Mouse (Mus musculus) kidney, postnatal 14 days (tissue): ENCODE data around the gene Wfikkn2.
A peak's percentile ranks its signal among the peaks of the same experiment; 100 is the strongest.

ENCODE experiments used
- DNase-seq: peaks from one replicate; pipeline ENCODE4 v3.0.0; 2022; ENCODE audit warnings: mixed read lengths

The Wfikkn2 gene

DNA sequence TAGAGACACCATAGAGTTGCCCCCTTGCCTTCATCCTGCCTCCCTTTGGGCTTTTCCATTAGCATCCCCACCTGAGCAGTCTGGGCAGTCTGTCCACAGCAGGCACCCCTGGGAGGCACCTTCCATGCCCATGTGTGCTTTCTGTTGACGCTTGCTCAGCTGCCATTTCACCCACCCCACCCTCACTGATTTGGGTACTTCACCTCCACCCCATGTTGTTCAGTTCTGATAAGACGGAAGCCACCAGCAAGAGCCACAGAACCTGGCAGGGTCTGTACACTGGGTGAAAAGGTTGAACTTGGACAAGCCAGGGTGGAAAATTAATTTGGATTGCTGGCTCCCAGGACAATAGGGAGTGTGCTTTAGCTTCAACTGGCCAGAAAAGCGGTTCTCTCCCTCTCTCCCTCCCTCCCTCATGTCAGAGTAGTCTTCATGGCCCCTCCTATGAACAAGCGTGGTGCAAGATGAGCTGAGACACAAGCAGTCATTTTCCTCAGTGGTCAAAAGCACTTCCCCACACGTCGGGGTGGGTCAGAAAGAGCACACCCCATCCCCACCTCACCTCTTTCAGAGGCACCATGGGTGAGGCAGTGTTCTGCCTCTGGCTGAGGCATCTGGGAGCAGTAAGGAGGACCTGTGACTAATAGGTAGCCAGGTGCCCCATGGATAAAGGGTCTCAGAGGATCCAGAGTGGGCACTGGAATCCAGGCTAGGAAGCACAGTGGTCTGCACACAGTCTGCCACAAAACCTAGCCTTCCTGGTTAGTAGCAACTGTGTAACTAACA lies 16.0 kb upstream of the Wfikkn2 start:
- DNase-seq = no peak

DNA sequence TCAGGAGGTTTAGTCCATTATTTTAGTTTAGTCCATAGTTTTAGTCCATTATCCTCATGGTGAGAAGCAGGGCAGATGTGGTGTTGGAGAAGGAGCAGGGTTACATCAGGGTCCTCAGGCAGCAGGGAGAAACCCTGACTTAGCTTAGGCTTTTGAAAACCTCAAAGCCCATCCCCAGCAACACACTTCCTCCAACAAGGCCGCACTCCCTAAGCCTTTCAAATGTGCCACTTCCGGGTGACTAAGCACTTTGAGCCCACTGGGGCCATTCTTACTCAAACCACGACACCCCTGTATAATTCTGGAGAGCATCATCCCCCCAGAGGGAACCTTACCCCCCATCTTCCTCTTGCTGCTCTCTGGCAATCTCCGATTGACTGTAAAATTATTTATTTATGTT lies 14.0 kb upstream of the Wfikkn2 start:
- DNase-seq = no peak

DNA sequence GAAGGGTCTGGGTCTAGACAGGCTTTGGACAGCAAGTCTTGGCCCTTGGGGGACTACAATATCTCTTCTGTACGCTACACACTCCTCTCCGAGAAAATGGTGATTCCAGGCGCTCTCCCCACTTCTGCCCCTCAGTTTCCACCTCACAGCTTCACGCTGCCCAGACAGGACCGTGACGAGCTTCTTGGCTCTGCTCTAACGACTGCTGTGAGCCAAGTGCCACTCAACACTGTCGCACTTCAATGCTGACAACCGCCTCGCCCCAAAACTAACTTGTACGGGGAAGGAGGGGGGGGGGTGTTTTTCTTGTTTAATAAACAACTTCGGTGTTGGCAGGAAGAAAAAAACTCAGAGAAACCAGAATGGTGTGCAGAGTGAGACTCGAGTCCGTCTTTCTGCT lies 12.2 kb upstream of the Wfikkn2 start:
- DNase-seq = no peak

DNA sequence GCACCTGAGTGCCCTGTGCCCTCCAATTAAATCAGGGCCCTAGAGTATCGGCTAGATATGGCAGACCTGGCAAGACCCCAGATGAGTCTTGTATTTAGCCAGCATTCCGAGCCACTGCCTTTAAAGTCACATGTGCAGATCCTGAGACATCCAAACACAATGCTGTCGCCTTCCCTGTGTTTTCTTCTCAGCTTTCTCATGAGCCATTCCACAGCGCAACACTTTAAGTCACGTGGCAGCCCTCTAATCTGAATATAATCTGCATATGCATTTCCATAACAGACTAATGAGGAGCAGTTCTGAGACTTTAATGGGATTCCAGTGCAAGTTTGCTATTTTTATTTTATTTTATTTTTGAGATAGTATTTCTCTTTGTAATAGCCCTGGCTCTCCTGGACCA lies 9.9 kb upstream of the Wfikkn2 start:
- no peak for DNase-seq

DNA sequence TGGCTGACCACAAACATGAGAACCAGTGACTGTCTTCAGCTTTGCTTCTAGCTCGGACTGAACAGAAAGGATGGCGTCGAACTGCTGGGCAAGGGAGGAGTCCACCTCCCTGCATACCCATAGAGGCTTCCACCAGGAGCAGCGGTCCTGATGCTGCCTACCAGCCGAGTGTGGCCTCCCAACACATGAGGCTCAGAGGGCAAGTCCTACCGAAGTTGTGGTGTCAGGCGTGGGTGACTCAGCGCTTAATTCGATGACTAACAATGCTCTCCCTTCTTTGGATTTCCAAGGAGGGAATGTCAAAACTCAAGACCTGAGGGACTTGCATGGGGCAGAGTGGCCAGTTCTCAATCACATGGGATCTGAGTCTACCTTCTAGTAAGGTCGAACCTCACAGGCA lies 7.9 kb upstream of the Wfikkn2 start:
- no peak for DNase-seq

DNA sequence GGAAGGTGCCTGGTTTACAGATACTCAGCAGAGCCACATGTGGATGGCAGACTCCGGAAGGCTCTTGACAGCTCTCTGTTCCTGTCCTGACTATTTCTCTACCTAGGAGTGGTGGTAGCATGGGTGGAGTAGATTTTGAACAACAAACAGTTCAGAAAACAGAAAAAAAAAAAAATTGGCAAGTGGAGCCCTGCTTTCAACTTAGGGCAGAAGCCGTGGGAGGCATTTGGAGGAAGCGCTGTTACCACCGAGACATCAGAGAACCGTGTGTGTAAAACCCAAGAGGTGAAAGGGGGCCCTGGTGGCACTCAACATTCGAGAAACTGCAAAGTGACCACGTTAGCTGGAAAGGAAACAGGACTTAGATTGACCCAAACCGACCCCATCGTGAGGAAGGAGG lies 7.4 kb upstream of the Wfikkn2 start:
- DNase-seq = no peak

DNA sequence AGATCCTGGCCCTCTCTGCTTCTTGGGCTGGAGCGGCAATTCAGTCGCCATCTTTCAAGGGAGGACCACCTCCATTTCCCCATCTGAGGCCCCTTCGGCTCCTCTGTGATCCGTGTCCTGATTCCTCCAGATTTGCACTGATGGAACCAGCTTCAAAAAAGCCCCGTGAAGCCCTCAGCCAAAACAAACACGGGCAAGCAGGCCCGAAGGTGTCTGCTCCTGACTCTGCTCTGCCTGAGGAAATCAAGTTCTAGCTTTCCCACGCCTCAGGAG lies 920 bp upstream of the Wfikkn2 start:
- no peak for DNase-seq

DNA sequence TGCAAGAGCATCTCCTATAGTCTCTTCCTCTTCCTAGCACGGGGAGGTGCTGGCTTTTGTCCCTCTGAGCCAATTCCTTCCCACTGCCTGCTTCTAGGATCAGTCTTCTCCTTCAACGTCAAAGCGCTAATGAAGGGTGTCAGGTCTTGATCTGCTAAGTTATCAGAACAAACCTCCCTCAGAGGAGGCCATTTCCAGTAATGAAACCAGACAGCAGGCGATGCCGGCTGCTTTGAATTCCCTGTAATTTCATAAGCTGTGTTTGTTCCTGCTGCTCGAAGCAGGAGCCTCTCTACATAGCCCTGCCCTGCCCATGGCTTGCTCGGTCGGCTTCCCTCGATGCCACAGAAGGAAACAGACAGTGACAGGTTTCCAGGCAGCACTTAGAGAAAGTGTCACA lies 1.4 kb downstream of the Wfikkn2 start:
- no peak for DNase-seq

DNA sequence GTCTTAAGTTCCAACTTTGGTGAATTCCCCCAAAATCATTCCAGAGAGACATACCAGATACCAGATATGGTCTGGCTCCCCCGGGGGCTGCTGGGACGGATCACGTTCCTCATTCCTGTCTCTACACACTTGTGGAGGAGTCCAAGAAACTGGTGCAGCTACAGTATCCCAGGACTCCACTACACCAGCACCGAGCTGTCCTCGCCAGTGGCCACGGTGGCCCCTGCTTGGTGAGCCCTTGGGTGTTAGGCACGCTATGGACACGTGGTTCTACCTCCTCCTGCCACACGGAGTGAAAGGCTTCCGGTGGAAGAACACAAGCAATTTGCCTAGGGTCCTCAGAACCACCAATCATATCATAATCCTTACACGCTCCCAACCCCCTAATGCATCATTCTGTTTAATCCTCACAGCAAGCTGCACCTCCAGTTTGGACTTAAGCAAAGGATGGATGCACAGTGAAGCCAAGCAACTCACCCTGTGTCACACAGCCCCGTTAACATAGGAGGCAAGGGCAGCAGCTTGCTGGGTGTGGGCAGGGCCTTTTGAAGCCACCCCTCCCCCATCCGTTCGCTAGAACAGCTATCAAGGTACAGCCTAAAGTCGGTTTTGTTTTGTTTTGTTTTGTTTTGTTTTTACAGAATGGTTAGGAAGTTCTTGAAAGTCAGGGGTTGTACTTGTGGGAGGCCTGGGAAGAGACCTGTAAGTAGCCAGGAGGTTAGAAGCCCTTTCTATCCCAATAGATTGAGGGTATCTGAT lies 2.2 kb downstream of the Wfikkn2 start:
- DNase-seq = no peak

DNA sequence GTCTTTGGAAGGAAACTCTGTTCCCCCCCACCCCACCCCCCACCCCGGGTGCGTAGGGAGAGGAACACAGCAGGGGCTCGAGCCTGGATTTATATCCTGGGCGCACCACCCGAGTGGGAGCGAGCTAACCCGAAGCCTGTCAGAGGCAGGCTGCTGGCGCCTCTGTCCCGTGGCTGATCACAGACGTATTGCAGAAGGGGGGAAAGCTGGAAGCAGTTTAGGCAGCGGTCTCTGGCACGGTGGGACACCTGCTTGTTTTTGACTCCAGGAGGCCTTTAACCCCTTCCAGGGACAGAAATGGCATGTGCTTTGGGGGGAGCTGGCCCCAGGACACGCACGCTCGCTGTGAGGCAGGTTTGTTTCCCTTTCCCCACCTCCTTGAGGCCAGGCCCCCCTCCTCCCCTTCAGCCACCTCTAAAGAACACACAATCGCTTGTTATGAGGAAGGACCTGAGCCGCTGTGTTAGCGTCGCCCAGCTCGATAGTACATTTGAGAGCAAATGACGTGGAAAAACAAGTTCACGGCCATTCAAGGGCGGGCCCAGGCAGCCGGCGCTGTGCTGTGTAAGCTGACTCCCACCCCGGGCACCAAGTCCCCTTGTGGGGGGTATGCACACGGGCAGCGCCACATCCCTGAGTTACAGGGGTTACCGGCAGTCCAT lies 2.9 kb downstream of the Wfikkn2 start:
- peak; percentile 36 for DNase-seq

DNA sequence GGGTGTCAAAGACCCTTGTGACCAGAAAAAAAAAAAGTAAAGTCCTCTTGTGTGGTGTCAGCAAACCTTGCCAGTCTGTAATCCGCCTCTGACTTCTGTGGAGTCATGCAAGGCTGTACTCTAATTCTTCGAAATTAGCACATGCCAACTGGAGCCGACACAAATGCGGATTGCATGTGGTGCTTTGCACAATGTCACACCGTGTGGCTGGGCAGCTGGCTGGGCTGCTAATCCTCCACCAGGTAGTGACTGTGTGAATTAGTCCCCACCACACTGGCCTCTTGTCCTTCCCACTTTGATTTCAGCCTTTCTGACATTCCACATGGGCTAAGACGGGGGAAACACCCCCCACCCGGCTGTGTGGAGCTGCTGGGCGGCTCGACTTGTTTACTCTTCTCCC lies 6.1 kb downstream of the Wfikkn2 start:
- no peak for DNase-seq

DNA sequence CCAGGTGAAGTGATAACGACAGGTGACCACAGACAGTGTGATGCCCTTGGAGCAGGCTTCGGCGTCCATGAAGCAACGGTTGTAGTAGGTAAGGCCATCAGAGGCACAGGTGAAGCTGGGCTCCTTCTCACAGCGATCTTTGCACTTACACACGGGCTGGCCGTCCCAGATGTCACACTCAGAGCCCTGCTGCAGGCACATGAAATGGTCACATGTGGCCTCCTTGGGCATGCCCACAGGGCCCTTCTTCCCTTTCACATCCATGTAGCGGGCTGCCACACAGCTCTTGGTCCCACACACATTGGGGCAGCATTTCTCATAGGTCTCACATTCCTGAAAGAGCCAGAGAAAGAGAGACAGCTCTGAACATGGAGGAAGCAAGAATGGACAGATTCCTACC lies 7.0 kb downstream of the Wfikkn2 start:
- no peak for DNase-seq

DNA sequence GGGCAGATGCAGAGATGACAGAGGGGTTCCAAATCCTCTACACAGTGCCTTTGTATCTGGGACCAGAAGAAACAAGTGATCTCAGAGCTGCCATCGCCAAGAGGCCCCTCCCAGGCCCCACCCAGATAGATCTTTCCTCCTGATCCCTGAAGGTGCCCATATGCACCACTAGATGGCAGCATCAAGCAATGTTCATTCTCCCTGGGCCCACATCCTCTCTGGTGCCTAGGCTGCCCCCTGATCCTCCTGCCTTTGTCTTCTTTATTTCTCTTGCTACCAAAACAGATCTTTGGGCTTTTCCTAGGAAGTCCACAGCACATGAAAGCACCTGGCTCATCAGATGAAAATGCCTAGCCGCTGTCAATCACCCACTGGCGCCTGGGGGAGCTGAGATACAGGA lies 9.7 kb downstream of the Wfikkn2 start:
- peak; percentile 75 for DNase-seq

DNA sequence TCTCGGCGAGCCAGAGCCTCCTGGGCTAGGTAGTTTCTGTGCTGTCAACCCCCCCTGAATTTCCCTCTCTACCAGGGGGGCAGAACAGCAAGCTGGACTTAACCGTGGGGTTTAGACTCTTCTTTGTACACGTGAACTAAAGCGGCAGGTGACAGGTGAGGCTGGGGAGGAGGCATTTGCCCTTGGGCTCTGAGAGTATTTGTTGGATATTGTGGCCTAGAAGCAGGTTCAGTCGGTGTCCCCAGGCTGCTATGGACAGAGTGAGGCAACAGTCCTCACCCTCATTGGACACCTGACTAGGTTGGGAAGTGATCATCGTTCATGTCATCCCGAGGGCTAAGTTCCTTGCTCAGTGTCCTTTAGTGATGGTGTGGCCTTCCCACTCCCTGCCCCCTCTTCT lies 10.9 kb downstream of the Wfikkn2 start:
- no peak for DNase-seq

DNA sequence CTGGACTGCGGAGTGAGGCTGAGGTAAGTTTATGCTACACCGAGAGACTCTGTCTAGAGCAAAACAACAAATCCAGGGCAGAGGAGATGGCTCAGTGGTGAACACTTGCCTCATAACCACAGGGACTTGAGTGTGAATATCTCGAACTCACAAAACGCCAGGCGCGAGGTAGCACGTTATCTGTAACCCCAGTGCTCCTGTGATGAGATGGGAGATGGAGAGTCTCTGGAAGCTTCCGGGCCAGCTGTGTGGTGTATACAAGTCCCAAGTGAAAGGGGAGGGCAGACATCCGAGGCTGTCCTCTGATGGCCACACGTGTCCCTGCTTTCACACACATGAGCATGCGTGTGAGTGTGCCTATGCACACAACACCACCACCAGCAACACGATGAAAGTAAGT lies 11.4 kb downstream of the Wfikkn2 start:
- no peak for DNase-seq

DNA sequence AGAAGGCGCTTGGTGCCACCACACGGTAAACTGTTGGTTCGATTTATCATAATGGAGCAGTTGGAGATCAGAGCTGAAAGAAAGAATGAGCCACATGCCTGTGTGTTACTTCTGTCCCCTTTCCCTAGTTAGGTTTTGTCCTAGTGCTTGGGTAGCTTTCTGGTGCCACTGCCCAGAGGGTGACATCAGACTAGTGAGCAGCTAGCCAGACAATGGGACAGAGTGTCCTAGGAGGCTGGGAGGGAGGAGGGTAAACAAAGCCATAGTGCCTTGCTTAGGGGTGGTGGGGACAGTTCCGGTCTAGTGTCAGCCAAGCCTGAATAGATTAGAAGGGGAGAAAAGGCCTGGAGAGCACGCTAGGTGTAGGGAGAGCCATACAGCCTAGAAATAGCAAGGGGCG lies 12.4 kb downstream of the Wfikkn2 start:
- no peak for DNase-seq

DNA sequence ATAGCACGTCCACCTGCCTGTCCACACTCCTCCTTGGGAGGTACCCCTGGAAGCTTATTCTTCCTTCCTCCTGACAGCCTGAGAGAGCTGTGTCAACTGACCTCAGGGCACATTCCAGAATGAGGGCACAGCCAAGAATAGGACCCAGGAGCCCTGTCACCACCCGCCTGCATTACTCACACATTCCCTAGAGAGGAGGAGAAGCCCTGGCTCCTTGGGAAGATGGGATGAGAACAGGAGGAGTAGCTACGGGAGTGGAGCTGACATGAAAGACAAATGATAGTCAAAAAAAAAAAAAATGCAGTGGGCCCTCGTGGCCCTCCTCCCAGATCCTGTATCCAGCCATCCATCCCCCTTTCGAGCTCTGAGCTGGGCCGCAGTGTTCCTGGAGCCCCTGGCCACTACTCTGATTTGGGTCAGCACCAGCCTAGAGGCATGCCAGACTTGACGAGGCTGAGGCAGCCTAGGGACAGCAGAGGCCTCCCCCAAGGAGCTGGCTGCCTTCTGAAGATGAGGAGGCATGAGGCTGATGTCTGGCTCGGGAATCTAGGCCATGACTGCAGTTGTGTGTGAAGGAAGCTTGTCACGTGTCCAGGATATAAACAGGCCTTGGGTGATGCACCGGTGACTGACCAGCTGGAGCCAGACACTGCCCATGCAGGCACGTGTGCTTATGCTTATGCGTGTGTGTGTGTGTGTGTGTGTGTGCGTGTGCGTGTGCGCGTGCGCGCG lies 13.8 kb downstream of the Wfikkn2 start:
- DNase-seq = no peak

DNA sequence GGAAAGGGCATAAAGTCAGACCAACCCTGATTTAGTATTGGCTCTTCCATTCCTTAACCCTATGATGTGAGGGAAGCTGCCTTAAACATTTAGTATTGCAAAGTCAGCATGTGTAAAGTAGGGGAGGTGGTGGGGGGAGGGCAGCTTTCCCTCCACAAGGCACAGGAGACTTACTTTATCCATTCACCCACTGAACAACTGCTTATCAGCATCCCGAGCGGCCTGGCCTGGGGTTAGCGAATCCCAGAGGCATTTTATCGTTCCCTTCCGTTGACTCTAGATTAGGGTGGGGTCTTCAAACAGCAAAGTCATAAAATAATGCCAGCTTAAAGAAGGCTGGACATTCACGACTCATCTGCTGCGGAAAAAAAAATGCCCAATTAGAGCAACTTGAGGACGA lies 15.6 kb downstream of the Wfikkn2 start:
- no peak for DNase-seq

DNA sequence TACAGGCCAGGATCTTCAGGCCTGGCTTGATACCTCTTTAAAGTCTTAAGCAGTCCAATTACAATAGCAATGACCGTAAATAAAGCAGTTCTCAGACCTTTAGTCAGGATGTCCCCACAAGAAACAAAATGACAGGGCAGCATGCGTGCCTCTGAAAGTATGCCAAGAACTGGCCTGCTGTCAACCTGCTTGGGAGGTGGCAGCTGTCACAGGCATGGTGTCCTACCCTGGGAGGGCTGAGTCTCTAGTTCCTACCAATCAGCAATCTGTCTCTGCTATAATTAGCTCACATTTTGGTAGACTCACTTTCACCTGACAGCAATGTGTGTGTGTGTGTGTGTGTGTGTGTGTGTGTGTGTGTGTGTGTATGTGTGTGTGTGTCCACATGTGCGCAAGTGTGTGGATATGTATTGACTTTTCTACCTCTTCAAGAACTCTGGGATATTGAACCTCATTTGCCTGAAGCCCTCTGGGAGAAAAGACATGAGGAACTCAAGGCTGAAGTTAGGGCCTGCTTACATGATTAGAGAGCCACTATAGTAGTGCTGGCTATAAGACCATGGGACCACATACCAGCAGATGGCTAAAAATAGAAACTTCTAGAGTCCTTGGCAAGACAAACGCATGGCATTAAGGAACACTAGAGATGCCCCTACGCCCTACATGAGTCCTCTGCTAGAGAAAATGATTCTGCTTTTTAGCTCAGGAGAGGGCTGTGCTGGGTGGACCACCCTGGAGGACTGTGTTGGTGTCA lies 16.4 kb downstream of the Wfikkn2 start:
- peak; percentile 17 for DNase-seq

DNA sequence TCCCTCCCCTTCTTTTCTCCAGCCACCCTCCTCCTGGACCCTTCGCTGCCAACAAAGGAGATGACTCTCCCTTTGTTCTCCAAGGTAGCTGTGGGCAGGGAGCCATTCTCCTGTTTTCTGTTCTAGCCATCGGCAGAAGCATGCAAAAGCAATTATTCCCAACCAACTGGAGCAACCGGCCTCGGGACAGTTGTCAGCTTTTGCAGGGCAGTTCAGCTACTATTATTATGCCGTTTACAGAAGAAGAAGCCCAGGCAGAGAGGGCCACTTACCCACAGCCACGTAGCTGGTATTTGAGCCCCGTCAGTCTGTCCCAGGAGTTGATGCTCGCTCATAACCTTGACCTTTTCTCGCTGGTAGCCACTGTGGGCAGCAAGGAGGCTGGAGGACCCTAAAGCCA lies 17.4 kb downstream of the Wfikkn2 start:
- DNase-seq = no peak

DNA sequence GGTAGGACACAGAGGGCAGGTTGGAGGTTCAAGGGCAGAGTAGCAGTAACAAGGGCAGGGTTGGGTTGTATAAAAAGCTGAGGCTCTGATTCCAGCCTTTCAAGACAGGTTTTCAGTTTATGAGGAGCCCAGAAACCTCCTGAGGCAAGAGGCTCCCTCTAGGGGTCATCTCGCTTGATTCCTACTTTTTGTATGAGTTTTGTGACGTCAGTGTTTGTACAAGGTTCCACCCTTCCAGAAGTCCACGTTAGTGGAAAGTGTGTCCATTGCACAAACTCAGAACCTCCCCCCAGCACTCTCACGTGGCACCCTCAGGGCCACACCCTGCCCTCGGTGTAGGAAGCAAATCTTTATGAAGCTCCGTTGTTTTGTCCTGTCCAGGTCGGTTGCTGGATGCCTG lies 19.8 kb downstream of the Wfikkn2 start:
- DNase-seq = peak; percentile 81

DNA sequence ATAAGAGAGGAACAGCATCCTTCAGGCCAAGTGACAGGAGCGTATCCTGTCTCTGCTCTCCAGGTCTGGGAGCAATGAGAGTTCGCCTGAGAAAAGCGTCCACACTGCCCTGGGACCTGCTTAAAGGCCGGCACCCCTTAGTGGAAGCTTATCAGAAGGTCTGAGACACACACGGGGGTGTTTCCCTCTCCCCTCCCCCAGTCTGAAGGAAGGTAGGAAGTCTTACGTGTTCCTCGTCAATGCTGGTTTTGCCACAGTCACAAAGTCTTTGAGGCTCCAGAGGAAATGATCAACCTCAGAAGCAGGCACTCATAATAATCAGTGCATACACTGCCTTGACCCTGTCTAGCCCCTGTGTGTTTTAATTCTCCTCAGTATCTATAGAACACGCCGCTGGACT lies 22.3 kb downstream of the Wfikkn2 start:
- no peak for DNase-seq

DNA sequence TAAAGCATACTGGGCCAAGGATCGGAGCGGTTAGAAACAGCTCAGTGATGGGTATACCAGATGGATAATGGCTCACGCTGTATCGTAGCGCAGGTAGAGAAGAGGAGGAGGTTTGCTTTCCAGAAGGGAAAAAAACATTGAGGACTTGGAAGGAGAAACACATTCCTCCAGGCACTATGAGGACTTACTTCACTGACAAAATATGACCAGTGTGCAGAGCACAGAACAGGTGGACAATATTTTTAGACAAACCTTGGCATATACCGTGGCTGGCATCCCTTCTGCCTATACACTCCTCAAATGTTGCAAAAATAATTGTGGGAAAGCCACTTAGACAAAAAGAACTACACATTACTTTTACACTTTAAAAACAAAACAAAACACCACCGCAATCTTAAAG lies 24.5 kb downstream of the Wfikkn2 start:
- DNase-seq = no peak
